Mouse (Mus musculus) mammary gland, adult 2 months (tissue): Measurements from ENCODE around the gene Pdlim1. TPM values are rescaled to one million over a fixed set of nuclear protein-coding genes. Genes with fewer than 3 reads are reported as not detected.

Experiments
- polyA plus RNA-seq: library from polyadenylated mRNA; depleted of rRNA; stranded (reverse); fragments of >200 nt; gene quantifications from 2 replicates; pipeline ENCODE4 v1.2.3, GENCODE M21; 2012; ENCODE audit warnings: low replicate concordance; rRNA removed

The Pdlim1 gene
- 58.0 and 93.0 TPM in 2 replicates for polyA plus RNA-seq

GRCm38 (mm10) chr19:40271308-40271892 lies at the start of gene Pdlim1:
Gene Pdlim1, minus strand, starts transcription at chr19:40271842.

GRCm38 (mm10) chr19:40187160-40187559 lies 84.5 kb downstream of the Pdlim1 start, which contains the start of gene Cyp2c70:
Gene Cyp2c70, minus strand, starts transcription at chr19:40187333.

Other genes starting within 250 kb of the Pdlim1 start
- 0.09 and 0.59 TPM in 2 replicates for gene Cyp2c54, start 198.0 kb downstream of the Pdlim1 start, polyA plus RNA-seq
- 2.1 TPM in 1 of 2 replicates, not detected in the other for gene Cyp2c50, start 182.2 kb downstream of the Pdlim1 start, polyA plus RNA-seq
- 0.42 TPM in 1 of 2 replicates, not detected in the other for gene Cyp2c70, start 84.5 kb downstream of the Pdlim1 start, polyA plus RNA-seq
- 49.6 and 88.5 TPM in 2 replicates for gene Sorbs1, start 241.9 kb upstream of the Pdlim1 start, polyA plus RNA-seq